Mouse (Mus musculus) layer of hippocampus, adult 8-10 months (tissue): ENCODE data around the gene Nkd2. TPM values are rescaled to one million over a fixed set of nuclear protein-coding genes. Genes with fewer than 3 reads are reported as not detected.
A peak's percentile ranks its signal among the peaks of the same experiment; 100 is the strongest.

Experiments used
- DNase-seq, 2 experiments: peaks; one replicate each; pipeline ENCODE4 v3.0.0; 2022; ENCODE audit warnings: low spot score in 2 of 2
- total RNA-seq, 4 experiments: library from RNA; stranded (reverse); gene quantifications; 2 replicates each; pipeline ENCODE4 v1.2.4; 2022

Nkd2 gene
- total RNA-seq, 4 experiments from 2014 or later, result 6.1 to 12.0 (median 7.5) TPM

- DNase-seq, result no peak
Observed at GRCm38 (mm10) chr13:73818921-73819320, 28.5 kb downstream of the Nkd2 start.

- DNase-seq, result no peak
Observed at GRCm38 (mm10) chr13:73816338-73816737, 31.1 kb downstream of the Nkd2 start.

- DNase-seq, result no peak
Observed at GRCm38 (mm10) chr13:73814181-73814580, 33.2 kb downstream of the Nkd2 start.

- no peak for DNase-seq
Observed at GRCm38 (mm10) chr13:73812936-73813335, 34.5 kb downstream of the Nkd2 start.

GRCm38 (mm10) chr13:73804914-73805313 lies 42.5 kb downstream of the Nkd2 start:
- DNase-seq, result no peak

- no peak for DNase-seq
Observed at GRCm38 (mm10) chr13:73803450-73804178, 43.8 kb downstream of the Nkd2 start.

- DNase-seq, result peak in 1 of 2 experiments; percentile 17
Observed at GRCm38 (mm10) chr13:73799110-73799509, 48.3 kb downstream of the Nkd2 start.

GRCm38 (mm10) chr13:73793171-73793570 lies 54.3 kb downstream of the Nkd2 start:
- no peak for DNase-seq

- no peak for DNase-seq
Observed at GRCm38 (mm10) chr13:73792176-73792575, 55.3 kb downstream of the Nkd2 start.

- DNase-seq, result no peak
Observed at GRCm38 (mm10) chr13:73782486-73782885, 64.9 kb downstream of the Nkd2 start.

GRCm38 (mm10) chr13:73777578-73777977 lies 69.9 kb downstream of the Nkd2 start:
- DNase-seq, result no peak

- no peak for DNase-seq
Observed at GRCm38 (mm10) chr13:73775786-73776185, 71.6 kb downstream of the Nkd2 start.

- DNase-seq, result no peak
Observed at GRCm38 (mm10) chr13:73773519-73774205, 73.8 kb downstream of the Nkd2 start.

GRCm38 (mm10) chr13:73772655-73773054 lies 74.8 kb downstream of the Nkd2 start:
- DNase-seq, result no peak

- no peak for DNase-seq
Observed at GRCm38 (mm10) chr13:73771131-73771530, 76.3 kb downstream of the Nkd2 start.

- DNase-seq, result no peak
Observed at GRCm38 (mm10) chr13:73769916-73770682, 77.3 kb downstream of the Nkd2 start.

Other genes with a start within 250 kb of the Nkd2 start
- gene Clptm1l, start 243.6 kb downstream of the Nkd2 start, total RNA-seq, result 100 to 1,000 TPM; 116 to 132 (median 122) TPM
- 1 to 10 TPM; 2.5 to 5.3 (median 3.5) TPM for gene Tert, start 220.7 kb downstream of the Nkd2 start, total RNA-seq
- gene Slc6a18, start 169.6 kb downstream of the Nkd2 start, total RNA-seq, result not detected
- under 1 TPM; 0.14 to 0.45 (median 0.32) TPM for gene Slc6a19, start 142.8 kb downstream of the Nkd2 start, total RNA-seq
- gene Slc12a7, start 114.5 kb downstream of the Nkd2 start, total RNA-seq, result 1 to 10 TPM; 4.3 to 7.4 (median 6.5) TPM
- 1 to 10 TPM in 1 of 4 experiments, under 1 TPM in 3; 0.34 to 2.2 (median 0.65) TPM for gene Trip13, start 90.2 kb upstream of the Nkd2 start, total RNA-seq
- 100 to 1,000 TPM; 107 to 121 (median 112) TPM for gene Brd9, start 90.2 kb upstream of the Nkd2 start, total RNA-seq
- not detected for gene Zdhhc11, start 116.2 kb upstream of the Nkd2 start, total RNA-seq
- 100 to 1,000 TPM; 243 to 278 (median 268) TPM for gene Tppp, start 161.8 kb upstream of the Nkd2 start, total RNA-seq
- gene Cep72, start 214.7 kb upstream of the Nkd2 start, total RNA-seq, result 1 to 10 TPM; 1.0 to 2.4 (median 1.1) TPM